Mouse (Mus musculus): ENCODE data around the gene Ier2. TPM values are rescaled to one million over a fixed set of nuclear protein-coding genes. Genes with fewer than 3 reads are reported as not detected.

Ier2 gene
- 113 TPM for polyA plus RNA-seq (2021)

GRCm38 (mm10) chr8:84662581-84663065 lies at the start of gene Ier2:
Gene Ier2, minus strand, starts transcription at chr8:84662852.
- ChIA-PET CTCF (no interaction called here), POLR2A (interaction anchor here (0.7 to 2.0 kb wide), 4 partner anchors 22 to 1228 kb away, joined by 3 to 5 read pairs (median 4); no protein-coding TSS in a partner anchor)
- no peaks in the 10 kb centered on the region for H3K27me3 ChIP-seq
- DNase-seq (ENCODE audit: low read depth, low spot score) (peak; percentile 91), ATAC-seq (peak; percentile 37)
- no peak for TF ChIP-seq CTCF (IDR thresholded peaks at IDR 0.05)
- in situ Hi-C loops (cut with MboI; ENCODE audit: low pct_unique_long_range_greater_than_20kb), result loop anchor here (10.0 to 25.0 kb wide), 2 partner anchors 322 to 650 kb away; partner anchors contain the start of genes 1700067K01Rik, 2210011C24Rik and Palm3

DNA sequence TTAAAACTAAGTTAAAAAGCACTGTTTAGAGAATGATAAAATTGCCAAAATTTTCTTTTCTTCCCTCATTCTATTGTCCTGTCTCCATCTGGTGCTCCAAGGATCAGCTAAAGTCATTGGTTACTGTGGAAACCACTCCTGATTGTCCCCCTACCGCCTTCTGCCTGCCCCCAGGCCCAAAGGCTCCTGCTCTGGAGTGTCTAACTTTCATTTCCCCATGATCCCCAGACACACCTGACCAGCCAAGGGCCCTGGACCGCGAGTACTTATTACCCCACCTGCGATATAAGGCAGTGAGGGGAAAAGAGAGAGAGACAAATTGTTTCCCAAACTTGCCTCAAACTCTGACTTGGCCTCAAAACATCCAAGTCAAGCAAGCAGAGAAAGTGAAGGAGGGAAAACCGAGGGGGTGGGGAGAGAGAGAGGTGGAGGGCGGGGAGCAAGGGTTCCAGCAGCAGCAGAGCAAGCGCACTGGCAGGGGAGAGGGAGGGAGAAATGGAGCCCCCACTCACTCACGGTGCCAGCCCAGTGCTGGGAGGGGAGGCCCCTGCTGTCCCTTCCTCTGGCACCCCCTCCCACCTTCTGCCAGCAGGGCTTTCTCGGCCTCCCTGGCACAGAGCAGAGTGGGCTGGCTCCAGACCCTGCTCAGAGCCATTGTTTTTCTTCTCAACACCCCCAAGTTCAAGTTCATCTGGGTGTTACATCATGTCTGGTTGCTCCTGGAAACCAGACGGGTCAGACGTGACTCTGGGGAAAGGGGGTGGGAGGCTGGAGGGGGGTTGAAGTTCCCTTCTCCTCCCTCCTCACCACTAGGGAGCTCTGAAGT lies 49.5 kb upstream of the Ier2 start:
- no peaks in the 10 kb centered on the region for H3K27me3 ChIP-seq
- DNase-seq (ENCODE audit: low read depth, low spot score), result peak; percentile 80
- in situ Hi-C loops (cut with MboI; ENCODE audit: low pct_unique_long_range_greater_than_20kb), result no loop called here
- TF ChIP-seq CTCF (IDR thresholded peaks at IDR 0.05), result no peak
- ChIA-PET POLR2A (interaction anchor here (0.7 to 1.5 kb wide), 3 partner anchors 14 to 33 kb away, joined by 3 to 4 read pairs (median 4); no protein-coding TSS in a partner anchor), CTCF (interaction anchor here (0.8 to 3.5 kb wide), 9 partner anchors 11 to 103 kb away, joined by 3 to 14 read pairs (median 4); partner anchors contain the start of gene G430095P16Rik)
- no peak for ATAC-seq

GRCm38 (mm10) chr8:84711312-84711711 lies 48.7 kb upstream of the Ier2 start:
- H3K27me3 ChIP-seq, result no peaks in the 10 kb centered on the region
- no peak for TF ChIP-seq CTCF (IDR thresholded peaks at IDR 0.05)
- ATAC-seq (no peak), DNase-seq (ENCODE audit: low read depth, low spot score) (no peak)
- POLR2A ChIA-PET, result interaction anchor here (0.7 kb wide), 1 partner anchor 13 kb away, joined by 3 read pairs; no protein-coding TSS in a partner anchor
- in situ Hi-C loops (cut with MboI; ENCODE audit: low pct_unique_long_range_greater_than_20kb), result no loop called here
- CTCF ChIA-PET, result interaction anchor here (0.7 to 3.5 kb wide), 10 partner anchors 12 to 104 kb away, joined by 3 to 14 read pairs (median 4); partner anchors contain the start of gene G430095P16Rik

- no peak for ATAC-seq
- H3K27me3 ChIP-seq, result no peaks in the 10 kb centered on the region
- no peak for TF ChIP-seq CTCF (IDR thresholded peaks at IDR 0.05)
- CTCF ChIA-PET, result interaction anchor here (0.8 to 4.6 kb wide), 11 partner anchors 10 to 117 kb away, joined by 3 to 80 read pairs (median 8); no protein-coding TSS in a partner anchor
- in situ Hi-C loops (cut with MboI; ENCODE audit: low pct_unique_long_range_greater_than_20kb), result no loop called here
- POLR2A ChIA-PET, result interaction anchor here (1.3 kb wide), 1 partner anchor 105 kb away, joined by 4 read pairs; no protein-coding TSS in a partner anchor
- DNase-seq (ENCODE audit: low read depth, low spot score), result no peak
Measured at GRCm38 (mm10) chr8:84709931-84710330, 47.3 kb upstream of the Ier2 start.

GRCm38 (mm10) chr8:84708774-84709475 lies 46.3 kb upstream of the Ier2 start:
- ATAC-seq (peak; percentile 24), DNase-seq (ENCODE audit: low read depth, low spot score) (no peak)
- ChIA-PET POLR2A (interaction anchor here (0.7 to 1.3 kb wide), 9 partner anchors 10 to 424 kb away, joined by 3 to 4 read pairs (median 3); partner anchors contain the start of gene Dand5), CTCF (interaction anchor here (0.7 to 4.6 kb wide), 13 partner anchors 9 to 118 kb away, joined by 3 to 80 read pairs (median 7); no protein-coding TSS in a partner anchor)
- in situ Hi-C loops (cut with MboI; ENCODE audit: low pct_unique_long_range_greater_than_20kb), result no loop called here
- H3K27me3 ChIP-seq, result no peaks in the 10 kb centered on the region
- TF ChIP-seq CTCF (IDR thresholded peaks at IDR 0.05), result no peak

DNA sequence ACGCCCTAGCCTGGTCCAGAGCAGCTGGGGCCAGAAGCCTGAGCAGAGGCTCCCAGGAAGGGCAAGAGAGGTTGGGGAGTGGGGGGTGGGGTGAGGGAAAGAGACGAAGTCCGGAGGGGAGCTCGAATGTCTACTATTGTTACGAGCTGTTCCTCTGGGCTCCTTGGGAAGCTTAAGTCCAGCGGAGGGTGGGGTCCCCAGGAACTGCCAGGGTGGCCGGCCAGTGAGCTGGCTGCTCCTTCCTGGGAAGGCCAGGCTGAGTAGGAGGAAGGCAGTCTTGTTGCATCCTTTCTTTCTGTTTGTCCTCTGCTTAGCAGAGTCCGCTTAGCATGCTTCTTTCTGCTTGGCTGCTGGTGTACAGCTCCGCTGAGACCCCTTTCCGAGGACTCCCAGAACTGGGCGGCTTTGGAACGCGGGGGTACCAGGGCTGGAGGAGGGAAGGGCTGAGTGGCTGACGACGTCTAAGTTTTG lies 45.5 kb upstream of the Ier2 start:
- no peak for TF ChIP-seq CTCF (IDR thresholded peaks at IDR 0.05)
- in situ Hi-C loops (cut with MboI; ENCODE audit: low pct_unique_long_range_greater_than_20kb), result no loop called here
- ATAC-seq (no peak), DNase-seq (ENCODE audit: low read depth, low spot score) (no peak)
- ChIA-PET POLR2A (interaction anchor here (0.7 to 1.1 kb wide), 3 partner anchors 9 to 114 kb away, joined by 3 to 4 read pairs (median 3); partner anchors contain the start of gene Dand5), CTCF (interaction anchor here (1.0 to 4.6 kb wide), 6 partner anchors 9 to 104 kb away, joined by 3 to 80 read pairs (median 9); no protein-coding TSS in a partner anchor)
- H3K27me3 ChIP-seq, result no peaks in the 10 kb centered on the region

GRCm38 (mm10) chr8:84707267-84707883 lies 44.7 kb upstream of the Ier2 start:
- TF ChIP-seq CTCF (IDR thresholded peaks at IDR 0.05), result no peak
- ChIA-PET POLR2A (no interaction called here), CTCF (interaction anchor here (4.6 kb wide), 1 partner anchor 105 kb away, joined by 80 read pairs; no protein-coding TSS in a partner anchor)
- ATAC-seq (no peak), DNase-seq (ENCODE audit: low read depth, low spot score) (no peak)
- no peaks in the 10 kb centered on the region for H3K27me3 ChIP-seq
- in situ Hi-C loops (cut with MboI; ENCODE audit: low pct_unique_long_range_greater_than_20kb), result no loop called here

GRCm38 (mm10) chr8:84706610-84707266 lies 44.1 kb upstream of the Ier2 start:
- in situ Hi-C loops (cut with MboI; ENCODE audit: low pct_unique_long_range_greater_than_20kb), result no loop called here
- TF ChIP-seq CTCF (IDR thresholded peaks at IDR 0.05), result no peak
- DNase-seq (ENCODE audit: low read depth, low spot score) (no peak), ATAC-seq (no peak)
- CTCF ChIA-PET, result interaction anchor here (4.6 kb wide), 1 partner anchor 106 kb away, joined by 80 read pairs; no protein-coding TSS in a partner anchor
- no peaks in the 10 kb centered on the region for H3K27me3 ChIP-seq
- POLR2A ChIA-PET, result interaction anchor here (0.7 kb wide), 1 partner anchor 31 kb away, joined by 3 read pairs; no protein-coding TSS in a partner anchor

DNA sequence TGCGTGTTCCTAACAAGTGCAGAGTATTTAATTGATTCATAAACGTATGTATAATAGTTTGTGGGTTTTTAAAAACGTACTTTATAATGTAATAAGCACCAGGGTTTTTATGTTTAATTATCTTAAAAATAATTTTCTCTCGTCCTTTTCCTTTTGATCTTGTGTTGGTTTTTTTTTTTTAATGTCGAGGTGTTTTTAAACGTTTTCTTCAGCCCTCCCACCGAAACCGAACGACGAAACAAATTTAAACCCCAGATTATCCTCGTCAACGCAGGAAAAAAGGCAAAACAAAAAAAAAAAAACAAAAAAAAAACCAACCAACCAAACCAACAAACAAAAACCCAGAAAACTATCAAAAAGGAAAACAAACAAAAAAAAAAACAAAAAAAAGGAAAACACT lies 43.3 kb upstream of the Ier2 start:
- ATAC-seq (no peak), DNase-seq (ENCODE audit: low read depth, low spot score) (no peak)
- ChIA-PET POLR2A (interaction anchor here (0.7 kb wide), 1 partner anchor 31 kb away, joined by 3 read pairs; no protein-coding TSS in a partner anchor), CTCF (interaction anchor here (4.6 kb wide), 1 partner anchor 106 kb away, joined by 80 read pairs; no protein-coding TSS in a partner anchor)
- no peak for TF ChIP-seq CTCF (IDR thresholded peaks at IDR 0.05)
- in situ Hi-C loops (cut with MboI; ENCODE audit: low pct_unique_long_range_greater_than_20kb), result no loop called here
- no peaks in the 10 kb centered on the region for H3K27me3 ChIP-seq
